Mouse (Mus musculus) heart, postnatal 0 days (tissue): ENCODE measurements around the gene Rbfox1.

Source experiments
- CTCF ChIP-seq: IDR thresholded peaks from 2 replicates; pipeline ENCODE4 v1.5.1; 2016; ENCODE audit warnings: antibody characterized with exemption, control low read depth, low read depth
- EP300 ChIP-seq: IDR thresholded peaks from 2 replicates; pipeline ENCODE4 v1.6.1; 2016; ENCODE audit warnings: antibody characterized with exemption, low read depth

- TF ChIP-seq CTCF (no peak), EP300 (no peak)
Measured at GRCm38 (mm10) chr16:6227449-6227848, 342.3 kb downstream of the Rbfox1 start.
